Mouse (Mus musculus) thymus, postnatal 25 days (tissue): ENCODE measurements around the gene Aldh3a2.
A peak's percentile ranks its signal among the peaks of the same experiment; 100 is the strongest.

ENCODE experiments used
- DNase-seq: peaks from one replicate; pipeline ENCODE4 v3.0.0; 2022

Gene Aldh3a2

GRCm38 (mm10) chr11:61271612-61272011 lies 4.3 kb upstream of the Aldh3a2 start:
- DNase-seq: no peak

- no peak for DNase-seq
Observed at GRCm38 (mm10) chr11:61270406-61270805, 3.1 kb upstream of the Aldh3a2 start.

GRCm38 (mm10) chr11:61268626-61269349 lies 1.5 kb upstream of the Aldh3a2 start:
- no peak for DNase-seq

GRCm38 (mm10) chr11:61263841-61264240 lies 3.4 kb downstream of the Aldh3a2 start:
- DNase-seq: no peak

- no peak for DNase-seq
Observed at GRCm38 (mm10) chr11:61262516-61262915, 4.7 kb downstream of the Aldh3a2 start.

- no peak for DNase-seq
Observed at GRCm38 (mm10) chr11:61259106-61259505, 8.2 kb downstream of the Aldh3a2 start.

- DNase-seq: no peak
Observed at GRCm38 (mm10) chr11:61252807-61253206, 14.5 kb downstream of the Aldh3a2 start.

GRCm38 (mm10) chr11:61251741-61252140 lies 15.5 kb downstream of the Aldh3a2 start:
- DNase-seq: no peak

GRCm38 (mm10) chr11:61244406-61244805 lies 22.9 kb downstream of the Aldh3a2 start:
- DNase-seq: no peak

- DNase-seq: no peak
Observed at GRCm38 (mm10) chr11:61236015-61236414, 31.2 kb downstream of the Aldh3a2 start.

- DNase-seq: no peak
Observed at GRCm38 (mm10) chr11:61234174-61234573, 33.1 kb downstream of the Aldh3a2 start.

GRCm38 (mm10) chr11:61231329-61231728 lies 35.9 kb downstream of the Aldh3a2 start:
- DNase-seq: peak; percentile 58

GRCm38 (mm10) chr11:61228406-61228805 lies 38.9 kb downstream of the Aldh3a2 start:
- DNase-seq: no peak

- no peak for DNase-seq
Observed at GRCm38 (mm10) chr11:61227816-61228215, 39.4 kb downstream of the Aldh3a2 start.

- no peak for DNase-seq
Observed at GRCm38 (mm10) chr11:61225941-61226412, 41.3 kb downstream of the Aldh3a2 start.

- no peak for DNase-seq
Observed at GRCm38 (mm10) chr11:61225511-61225910, 41.8 kb downstream of the Aldh3a2 start.

GRCm38 (mm10) chr11:61224907-61225306 lies 42.4 kb downstream of the Aldh3a2 start:
- no peak for DNase-seq

GRCm38 (mm10) chr11:61224234-61224744 lies 43.0 kb downstream of the Aldh3a2 start:
- no peak for DNase-seq

- DNase-seq: no peak
Observed at GRCm38 (mm10) chr11:61222971-61223745, 44.1 kb downstream of the Aldh3a2 start.

GRCm38 (mm10) chr11:61222007-61222406 lies 45.3 kb downstream of the Aldh3a2 start:
- DNase-seq: no peak

- no peak for DNase-seq
Observed at GRCm38 (mm10) chr11:61220156-61220881, 46.9 kb downstream of the Aldh3a2 start.

GRCm38 (mm10) chr11:61215936-61216335 lies 51.3 kb downstream of the Aldh3a2 start:
- no peak for DNase-seq

GRCm38 (mm10) chr11:61212102-61212501 lies 55.2 kb downstream of the Aldh3a2 start:
- peak; percentile 30 for DNase-seq
